Mouse (Mus musculus): ENCODE measurements around the gene Nbas.

The Nbas gene

GRCm38 (mm10) chr12:13268826-13269449 lies at the start of gene Nbas:
TSS of gene Nbas (plus strand) at chr12:13269133.
- in situ Hi-C loops (cut with MboI, MseI) = no loop called here

- in situ Hi-C loops (cut with MboI, MseI) = no loop called here
Observed at GRCm38 (mm10) chr12:13242453-13242852, 26.5 kb upstream of the Nbas start.

- in situ Hi-C loops (cut with MboI, MseI) = no loop called here
Observed at GRCm38 (mm10) chr12:13248691-13249572, 20.0 kb upstream of the Nbas start, which contains the start of gene Ddx1. TSS of gene Ddx1 (minus strand) at chr12:13249213.

GRCm38 (mm10) chr12:13249573-13249919 lies 19.4 kb upstream of the Nbas start:
- in situ Hi-C loops (cut with MboI, MseI) = no loop called here

GRCm38 (mm10) chr12:13255068-13255467 lies 13.9 kb upstream of the Nbas start:
- in situ Hi-C loops (cut with MboI, MseI) = no loop called here

- in situ Hi-C loops (cut with MboI, MseI) = no loop called here
Observed at GRCm38 (mm10) chr12:13255701-13256100, 13.2 kb upstream of the Nbas start.

- in situ Hi-C loops (cut with MboI, MseI) = no loop called here
Observed at GRCm38 (mm10) chr12:13268412-13268811, 521 bp upstream of the Nbas start.

- in situ Hi-C loops (cut with MboI, MseI) = no loop called here
Observed at GRCm38 (mm10) chr12:13269570-13270390, 847 bp downstream of the Nbas start.

GRCm38 (mm10) chr12:13291453-13291852 lies 22.5 kb downstream of the Nbas start:
- in situ Hi-C loops (cut with MboI, MseI) = no loop called here

GRCm38 (mm10) chr12:13293421-13293881 lies 24.5 kb downstream of the Nbas start:
- in situ Hi-C loops (cut with MboI, MseI) = no loop called here

GRCm38 (mm10) chr12:13303037-13303436 lies 34.1 kb downstream of the Nbas start:
- in situ Hi-C loops (cut with MboI, MseI) = no loop called here

GRCm38 (mm10) chr12:13313966-13314365 lies 45.0 kb downstream of the Nbas start:
- in situ Hi-C loops (cut with MboI, MseI) = no loop called here

GRCm38 (mm10) chr12:13314384-13314783 lies 45.5 kb downstream of the Nbas start:
- in situ Hi-C loops (cut with MboI, MseI) = no loop called here

GRCm38 (mm10) chr12:13315081-13315480 lies 46.1 kb downstream of the Nbas start:
- in situ Hi-C loops (cut with MboI, MseI) = no loop called here

- in situ Hi-C loops (cut with MboI, MseI) = no loop called here
Observed at GRCm38 (mm10) chr12:13342535-13342934, 73.6 kb downstream of the Nbas start.

- in situ Hi-C loops (cut with MboI, MseI) = no loop called here
Observed at GRCm38 (mm10) chr12:13356201-13356600, 87.3 kb downstream of the Nbas start.

GRCm38 (mm10) chr12:13356769-13357168 lies 87.8 kb downstream of the Nbas start:
- in situ Hi-C loops (cut with MboI, MseI) = no loop called here

- in situ Hi-C loops (cut with MboI, MseI) = no loop called here
Observed at GRCm38 (mm10) chr12:13357229-13357628, 88.3 kb downstream of the Nbas start.

- in situ Hi-C loops (cut with MboI, MseI) = no loop called here
Observed at GRCm38 (mm10) chr12:13358849-13359248, 89.9 kb downstream of the Nbas start.

- in situ Hi-C loops (cut with MboI, MseI) = no loop called here
Observed at GRCm38 (mm10) chr12:13360183-13360811, 91.4 kb downstream of the Nbas start.

GRCm38 (mm10) chr12:13381580-13381979 lies 112.6 kb downstream of the Nbas start:
- in situ Hi-C loops (cut with MboI, MseI) = no loop called here

- in situ Hi-C loops (cut with MboI, MseI) = no loop called here
Observed at GRCm38 (mm10) chr12:13382046-13382445, 113.1 kb downstream of the Nbas start.
